Mouse (Mus musculus) bone marrow macrophage, adult 2 months (primary cell): ENCODE data around the gene Wdr66.

Experiments
- CTCF ChIP-seq: IDR thresholded peaks from 2 replicates; pipeline ENCODE4 v1.5.1; 2012; ENCODE audit warnings: low read depth, mild to moderate bottlenecking, low read length, moderate library complexity
- POLR2A ChIP-seq: IDR thresholded peaks from 2 replicates; pipeline ENCODE4 v1.6.1; 2012; ENCODE audit warnings: mild to moderate bottlenecking, low read depth, low read length, borderline replicate concordance

- TF ChIP-seq CTCF (no peak), POLR2A (no peak)
Measured at GRCm38 (mm10) chr5:123313058-123313630, 61.2 kb downstream of the Wdr66 start.
